Mouse (Mus musculus) G1E (cell line): ENCODE data around the gene Arl9. TPM values are rescaled to one million over a fixed set of nuclear protein-coding genes. Genes with fewer than 3 reads are reported as not detected.
A peak's percentile ranks its signal among the peaks of the same experiment; 100 is the strongest.
"Not testable (repeated sequence)": the region's sequence is repeated elsewhere in the genome, so short reads cannot be mapped to it uniquely, and the experiment has no call there.

ENCODE experiments used
- ATAC-seq: 2 replicates; pipeline ENCODE4 v1.8.0; 2016; ENCODE audit warnings: mild to moderate bottlenecking; ENCODE audit not compliant: insufficient number of reproducible peaks, poor library complexity, low FRiP score, severe bottlenecking; ENCODE audit errors: extremely low read depth
- DNase-seq: peaks from one replicate; pipeline ENCODE4 v3.0.0; 2012; ENCODE audit warnings: low spot score
- H3K27me3 ChIP-seq: 2 replicates; pipeline ENCODE4 v1.6.1; 2012; ENCODE audit warnings: mild to moderate bottlenecking, low read length, inconsistent platforms; ENCODE audit not compliant: insufficient read depth
- H3K36me3 ChIP-seq: replicated peaks from 2 replicates; pipeline ENCODE3; 2012; ENCODE audit warnings: mild to moderate bottlenecking, inconsistent platforms
- H3K4me1 ChIP-seq: 2 replicates; pipeline ENCODE4 v1.6.1; 2012; ENCODE audit warnings: low read depth, low read length, inconsistent platforms, mixed read lengths; ENCODE audit not compliant: insufficient read depth
- H3K4me3 ChIP-seq: 2 replicates; pipeline ENCODE4 v1.5.1; 2012; ENCODE audit warnings: low read depth, mild to moderate bottlenecking, inconsistent platforms, low read length, moderate library complexity, mixed read lengths
- H3K9me3 ChIP-seq: replicated peaks from 2 replicates; pipeline ENCODE4 v1.6.1; 2012; ENCODE audit warnings: inconsistent platforms
- CTCF ChIP-seq: IDR thresholded peaks from 2 replicates; pipeline ENCODE4 v1.5.1; 2012; ENCODE audit warnings: low read depth, low read length, inconsistent platforms, mixed read lengths
- GATA1 ChIP-seq: IDR thresholded peaks from 2 replicates; pipeline ENCODE4 v1.6.1; 2012; ENCODE audit warnings: borderline replicate concordance, low read length, inconsistent platforms, mixed read lengths
- GATA2 ChIP-seq: IDR thresholded peaks from 2 replicates; pipeline ENCODE4 v1.6.1; 2012; ENCODE audit warnings: low read depth, low read length, inconsistent platforms, borderline replicate concordance
- POLR2AphosphoS5 ChIP-seq: IDR thresholded peaks from 2 replicates; pipeline ENCODE4 v1.6.1; 2012; ENCODE audit warnings: low read depth, low read length, inconsistent platforms; ENCODE audit not compliant: insufficient replicate concordance
- TAL1 ChIP-seq: conservative IDR thresholded peaks from 2 replicates; pipeline ENCODE4 v1.6.1; 2012; ENCODE audit warnings: low read depth, low read length, inconsistent platforms, mixed read lengths
- polyA plus RNA-seq: library from polyadenylated mRNA; stranded (reverse); fragments of >175 nt; gene quantifications from 2 replicates; pipeline ENCODE4 v1.2.3, GENCODE M21; 2012
- total RNA-seq, 2 experiments: library from RNA; stranded (forward) in 1 of 2; stranded (reverse) in 1 of 2; fragments of 200-1000 nt in 1 of 2; fragments of >200 nt in 1 of 2; fragmentation: Nextera tagmentation in 1 of 2; gene quantifications; 2 replicates each; pipeline ENCODE4 v1.2.3; 2014 to 2017

The Arl9 gene
- total and polyA plus RNA-seq, 3 experiments, result not detected

GRCm38 (mm10) chr5:76969250-76969649, 34.6 kb upstream of the Arl9 start:
- Histone ChIP-seq H3K27me3 (no peaks in the 10 kb centered on the region), H3K9me3 (no peaks in the 10 kb centered on the region), H3K4me3 (no peak overlapping the region), H3K36me3 (peaks cover 69% of the 10 kb centered on the region), H3K4me1 (peaks cover 20% of the 10 kb centered on the region)
- ATAC-seq (no peak), DNase-seq (no peak)
- TF ChIP-seq CTCF (no peak), POLR2AphosphoS5 (no peak)

- not testable (repeated sequence) for ATAC-seq, H3K9me3 ChIP-seq, H3K4me3 ChIP-seq, H3K27me3 ChIP-seq, DNase-seq
- H3K36me3 ChIP-seq, result peaks cover 55% of the 10 kb centered on the region
- H3K4me1 ChIP-seq, result peaks cover 27% of the 10 kb centered on the region
Observed at GRCm38 (mm10) chr5:76971115-76971514, 32.7 kb upstream of the Arl9 start.

- Histone ChIP-seq H3K4me1 (peaks cover 34% of the 10 kb centered on the region), H3K4me3 (peak overlapping the region; percentile 98), H3K36me3 (peaks cover 56% of the 10 kb centered on the region), H3K9me3 (no peaks in the 10 kb centered on the region), H3K27me3 (no peaks in the 10 kb centered on the region)
- DNase-seq, result no peak
- no peak for TF ChIP-seq GATA1
- TF ChIP-seq POLR2AphosphoS5, result no peak
- TF ChIP-seq GATA2, result no peak
- ATAC-seq, result no peak
Observed at GRCm38 (mm10) chr5:76973488-76973887, 30.4 kb upstream of the Arl9 start.

- ATAC-seq (no peak), DNase-seq (no peak)
- peaks cover 30% of the 10 kb centered on the region for H3K4me1 ChIP-seq
- no peaks in the 10 kb centered on the region for H3K27me3 ChIP-seq
- peak overlapping the region; percentile 98 for H3K4me3 ChIP-seq
- no peaks in the 10 kb centered on the region for H3K9me3 ChIP-seq
- peaks cover 55% of the 10 kb centered on the region for H3K36me3 ChIP-seq
- TF ChIP-seq TAL1 (no peak), GATA2 (no peak), CTCF (no peak)
Observed at GRCm38 (mm10) chr5:76974207-76974553, 29.7 kb upstream of the Arl9 start.

- DNase-seq, result peak; percentile 83
- peak; percentile 65 for ATAC-seq
- Histone ChIP-seq H3K4me3 (peak within 1 kb of the TSS; percentile 98), H3K36me3 (peaks cover 55% of the 10 kb centered on the region), H3K9me3 (no peaks in the 10 kb centered on the region), H3K4me1 (peaks cover 28% of the 10 kb centered on the region), H3K27me3 (no peaks in the 10 kb centered on the region)
- TF ChIP-seq TAL1 (no peak), GATA1 (no peak), GATA2 (no peak), CTCF (no peak), POLR2AphosphoS5 (no peak)
Observed at GRCm38 (mm10) chr5:76974554-76975285, 29.1 kb upstream of the Arl9 start, which contains the start of gene Srp72. Gene Srp72, plus strand, starts transcription at chr5:76974683.

- no peak for DNase-seq
- no peaks in the 10 kb centered on the region for H3K9me3 ChIP-seq
- peaks cover 25% of the 10 kb centered on the region for H3K4me1 ChIP-seq
- no peak for ATAC-seq
- peaks cover 58% of the 10 kb centered on the region for H3K36me3 ChIP-seq
- no peaks in the 10 kb centered on the region for H3K27me3 ChIP-seq
- H3K4me3 ChIP-seq, result peak overlapping the region; percentile 98
- TF ChIP-seq GATA2 (no peak), CTCF (no peak), TAL1 (no peak), GATA1 (no peak), POLR2AphosphoS5 (no peak)
Observed at GRCm38 (mm10) chr5:76975736-76976135, 28.1 kb upstream of the Arl9 start.

- H3K4me3 ChIP-seq, result no peak overlapping the region
- TF ChIP-seq GATA2 (no peak), GATA1 (no peak), POLR2AphosphoS5 (no peak), CTCF (no peak), TAL1 (no peak)
- no peaks in the 10 kb centered on the region for H3K9me3 ChIP-seq
- DNase-seq, result no peak
- no peaks in the 10 kb centered on the region for H3K27me3 ChIP-seq
- peaks cover 86% of the 10 kb centered on the region for H3K36me3 ChIP-seq
- no peaks in the 10 kb centered on the region; the same call in 1 of the 2 replicates for H3K4me1 ChIP-seq
- ATAC-seq, result no peak
Observed at GRCm38 (mm10) chr5:76984015-76984414, 19.8 kb upstream of the Arl9 start.
